Mouse (Mus musculus) liver, adult 2 months (tissue): ENCODE results near the gene Polr2h. TPM values are rescaled to one million over a fixed set of nuclear protein-coding genes. Genes with fewer than 3 reads are reported as not detected.

ENCODE experiments used
- DNase-seq: peaks from one replicate; pipeline ENCODE4 v3.0.0-alpha.2; 2011; ENCODE audit warnings: low read depth, low spot score; ENCODE audit errors: extremely low read depth
- H3K27ac ChIP-seq: fragments of 200-500 bp; replicated peaks from 2 replicates; pipeline ENCODE4 v1.5.1; 2012; ENCODE audit warnings: low read depth, mild to moderate bottlenecking, control low read depth, inconsistent platforms, low read length; ENCODE audit not compliant: insufficient read depth
- H3K27me3 ChIP-seq: fragments of 200-500 bp; 2 replicates; pipeline ENCODE4 v1.6.1; 2012; ENCODE audit warnings: mild to moderate bottlenecking, moderate library complexity, low read length, inconsistent platforms; ENCODE audit not compliant: control insufficient read depth, insufficient read depth
- H3K36me3 ChIP-seq: fragments of 200-500 bp; 2 replicates; pipeline ENCODE4 v1.6.1; 2012; ENCODE audit warnings: low read length, inconsistent platforms; ENCODE audit not compliant: control insufficient read depth, insufficient read depth
- H3K4me1 ChIP-seq: fragments of 200-500 bp; 2 replicates; pipeline ENCODE4 v1.6.1; 2011; ENCODE audit warnings: low read length; ENCODE audit not compliant: control insufficient read depth, insufficient read depth
- H3K4me3 ChIP-seq: fragments of 200-500 bp; 2 replicates; pipeline ENCODE4 v1.5.1; 2011; ENCODE audit warnings: low read depth, mild to moderate bottlenecking, control low read depth, low read length, moderate library complexity; ENCODE audit not compliant: insufficient read depth
- H3K79me2 ChIP-seq: fragments of 200-500 bp; 2 replicates; pipeline ENCODE4 v1.6.1; 2012; ENCODE audit warnings: inconsistent platforms, mild to moderate bottlenecking, low read length, moderate library complexity; ENCODE audit not compliant: control insufficient read depth, insufficient read depth
- H3K9ac ChIP-seq: fragments of 200-500 bp; 2 replicates; pipeline ENCODE4 v1.6.1; 2012; ENCODE audit warnings: low read depth, mild to moderate bottlenecking, control low read depth, inconsistent platforms, low read length
- CTCF ChIP-seq: fragments of 200-500 bp; IDR thresholded peaks from 2 replicates; pipeline ENCODE4 v1.5.1; 2011; ENCODE audit warnings: low read depth, low read length, control low read depth
- POLR2A ChIP-seq: fragments of 200-500 bp; IDR thresholded peaks from 2 replicates; pipeline ENCODE4 v1.6.1; 2011; ENCODE audit warnings: low read length, control low read depth; ENCODE audit not compliant: insufficient read depth; ENCODE audit errors: extremely low read depth
- WGBS: fragments of 180-500 bp; shearing (Covaris S2); methylation state at CpG from one replicate; pipeline ENCODE4 v1.1.7; 2018; 5-methylcytosine and 5-hydroxymethylcytosine counted together
- polyA plus RNA-seq: library from polyadenylated mRNA; depleted of rRNA; stranded (reverse); fragments of >200 nt; gene quantifications from 2 replicates; pipeline ENCODE4 v1.2.3, GENCODE M21; 2012; rRNA removed
- total RNA-seq: library from RNA; depleted of rRNA; stranded (reverse); fragments of >200 nt; gene quantifications from 2 replicates; pipeline ENCODE4 v1.2.3, GENCODE M21; 2014; rRNA removed

Polr2h gene
- total and polyA plus RNA-seq, 2 experiments = 9.5 to 19.2 TPM

DNA sequence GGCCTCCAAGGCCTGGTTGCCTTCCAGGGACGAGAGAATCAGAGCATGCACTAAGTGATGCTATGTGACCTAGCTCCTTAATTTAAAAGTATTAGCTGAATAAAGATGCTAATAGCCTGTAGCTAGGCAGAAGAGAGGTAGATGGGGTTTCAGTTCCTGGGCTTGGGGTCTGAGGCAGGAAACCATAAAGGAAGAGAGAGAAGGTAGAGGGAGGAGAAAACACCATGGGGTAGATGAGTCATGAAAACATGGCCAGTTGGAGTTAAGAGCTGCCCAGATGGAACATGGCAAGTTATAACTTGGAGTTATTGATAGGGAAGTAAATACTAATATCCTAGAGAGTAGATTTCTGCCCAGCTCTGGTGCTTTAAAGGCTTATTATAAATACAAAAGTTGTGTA is 39.9 kb downstream of the Polr2h start:
- whole genome bisulfite sequencing = 91% methylated on average over 1 of the region's 1 CpGs

DNA sequence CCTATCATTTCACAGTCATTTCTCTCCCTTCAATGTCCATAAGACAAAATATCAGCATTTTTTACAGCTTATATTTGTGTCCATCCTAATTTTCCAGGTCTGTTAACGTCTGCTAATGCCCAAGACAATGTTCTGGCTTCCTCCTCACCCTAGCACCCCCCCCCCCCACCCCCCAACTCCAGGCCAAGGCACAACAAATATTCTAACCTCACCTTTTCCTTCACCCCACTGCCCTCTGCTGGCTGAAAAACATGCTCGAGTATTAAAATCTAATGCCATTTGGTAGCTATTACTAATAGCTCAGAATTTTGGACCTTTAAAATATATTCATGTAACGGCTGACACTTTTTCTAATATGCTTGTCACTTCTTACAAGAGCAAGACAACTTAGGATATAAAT is 44.2 kb downstream of the Polr2h start:
- Histone ChIP-seq H3K79me2 (no peaks in the 10 kb centered on the region), H3K27me3 (no peaks in the 10 kb centered on the region), H3K4me3 (no peak overlapping the region), H3K27ac (no peak overlapping the region), H3K36me3 (no peaks in the 10 kb centered on the region), H3K9ac (no peak overlapping the region), H3K4me1 (0 out of 2 replicates have a peak, but pooled peaks cover 2% of the 10 kb centered on the region)
- DNase-seq = peak; percentile 34
- TF ChIP-seq CTCF = no peak
- WGBS = 6% methylated on average over 3 of the region's 3 CpGs

More for the DNA sequence above, 39.9 kb downstream of the Polr2h start:
- no peaks in the 10 kb centered on the region for H3K79me2 ChIP-seq
- no peaks in the 10 kb centered on the region for H3K36me3 ChIP-seq
- no peak for DNase-seq
- H3K4me3 ChIP-seq = no peak overlapping the region
- no peak overlapping the region for H3K9ac ChIP-seq
- no peaks in the 10 kb centered on the region for H3K27me3 ChIP-seq
- no peak overlapping the region for H3K27ac ChIP-seq
- 0 out of 2 replicates have a peak, but pooled peaks cover 2% of the 10 kb centered on the region for H3K4me1 ChIP-seq
- no peak for TF ChIP-seq CTCF
- no peak for TF ChIP-seq POLR2A

DNA sequence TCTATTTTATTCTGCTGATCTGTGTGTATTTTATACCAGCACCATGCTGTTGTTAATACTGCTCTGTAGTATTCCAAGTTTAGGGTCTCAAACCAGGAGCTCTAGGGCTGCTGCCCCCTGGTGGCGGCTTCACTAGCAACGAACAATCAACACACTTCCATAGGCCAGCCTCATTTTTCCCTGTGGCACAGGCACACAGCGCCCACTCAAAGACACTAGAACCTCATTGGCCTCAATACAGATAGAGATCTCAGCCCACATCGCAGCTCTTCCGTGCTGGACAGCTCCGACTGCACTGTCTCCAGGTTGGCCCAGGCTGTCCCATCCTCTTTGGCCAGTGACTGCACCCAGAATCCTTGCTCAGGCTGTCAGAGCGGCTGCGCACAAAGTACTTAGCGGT is 47.8 kb downstream of the Polr2h start:
- Histone ChIP-seq H3K27me3 (no peaks in the 10 kb centered on the region), H3K79me2 (no peaks in the 10 kb centered on the region), H3K9ac (no peak overlapping the region), H3K36me3 (no peaks in the 10 kb centered on the region), H3K27ac (no peak overlapping the region), H3K4me3 (no peak overlapping the region), H3K4me1 (no peaks in the 10 kb centered on the region)
- TF ChIP-seq POLR2A (no peak), CTCF (peak; percentile 84)
- WGBS = 52% methylated on average over 9 of the region's 9 CpGs
- peak; percentile 10 for DNase-seq

Other genes starting within 250 kb of the Polr2h start
- gene Eif2b5, start 218.8 kb upstream of the Polr2h start, total RNA-seq = 38.1 and 38.9 TPM in 2 replicates
- 19.2 and 19.3 TPM in 2 replicates for gene Eif2b5, start 218.8 kb upstream of the Polr2h start, polyA plus RNA-seq
- 2.5 and 5.8 TPM in 2 replicates for gene Dvl3, start 200.7 kb upstream of the Polr2h start, total RNA-seq
- gene Dvl3, start 200.7 kb upstream of the Polr2h start, polyA plus RNA-seq = 11.6 and 15.0 TPM in 2 replicates
- 151 and 236 TPM in 2 replicates for gene Ap2m1, start 182.2 kb upstream of the Polr2h start, total RNA-seq
- 298 and 343 TPM in 2 replicates for gene Ap2m1, start 182.2 kb upstream of the Polr2h start, polyA plus RNA-seq
- 42.0 and 44.9 TPM in 2 replicates for gene Abcf3, start 169.1 kb upstream of the Polr2h start, total RNA-seq
- 29.5 and 48.5 TPM in 2 replicates for gene Abcf3, start 169.1 kb upstream of the Polr2h start, polyA plus RNA-seq
- gene Vwa5b2, start 128.2 kb upstream of the Polr2h start, total RNA-seq = not detected in 2 replicates
- gene Vwa5b2, start 128.2 kb upstream of the Polr2h start, polyA plus RNA-seq = not detected in 2 replicates
- 13.4 and 16.6 TPM in 2 replicates for gene Eef1akmt4, start 106.1 kb upstream of the Polr2h start, total RNA-seq
- 18.9 and 21.7 TPM in 2 replicates for gene Eef1akmt4, start 106.1 kb upstream of the Polr2h start, polyA plus RNA-seq
- not detected in 2 replicates for gene Gm49333, start 106.1 kb upstream of the Polr2h start, total RNA-seq
- not detected in 2 replicates for gene Gm49333, start 106.1 kb upstream of the Polr2h start, polyA plus RNA-seq
- 6.5 and 10.1 TPM in 2 replicates for gene Alg3, start 105.9 kb upstream of the Polr2h start, total RNA-seq
- 17.7 and 22.8 TPM in 2 replicates for gene Alg3, start 105.9 kb upstream of the Polr2h start, polyA plus RNA-seq
- 0.18 and 0.60 TPM in 2 replicates for gene Camk2n2, start 96.4 kb upstream of the Polr2h start, total RNA-seq
- gene Camk2n2, start 96.4 kb upstream of the Polr2h start, polyA plus RNA-seq = 2.3 and 5.2 TPM in 2 replicates
- not detected in 2 replicates for gene Ece2, start 87.8 kb upstream of the Polr2h start, total RNA-seq
- 0.04 TPM in 1 of 2 replicates, not detected in the other for gene Ece2, start 87.8 kb upstream of the Polr2h start, polyA plus RNA-seq
- 138 and 146 TPM in 2 replicates for gene Psmd2, start 66.0 kb upstream of the Polr2h start, total RNA-seq
- 85.0 and 92.8 TPM in 2 replicates for gene Psmd2, start 66.0 kb upstream of the Polr2h start, polyA plus RNA-seq
- 173 and 198 TPM in 2 replicates for gene Eif4g1, start 49.4 kb upstream of the Polr2h start, total RNA-seq
- gene Eif4g1, start 49.4 kb upstream of the Polr2h start, polyA plus RNA-seq = 400 and 438 TPM in 2 replicates
- 0.37 and 0.60 TPM in 2 replicates for gene Fam131a, start 24.4 kb upstream of the Polr2h start, total RNA-seq
- 0.56 and 0.99 TPM in 2 replicates for gene Fam131a, start 24.4 kb upstream of the Polr2h start, polyA plus RNA-seq
- 29.6 and 30.6 TPM in 2 replicates for gene Clcn2, start 81 bp downstream of the Polr2h start, total RNA-seq
- 58.6 and 64.0 TPM in 2 replicates for gene Clcn2, start 81 bp downstream of the Polr2h start, polyA plus RNA-seq
- 3.0 and 3.4 TPM in 2 replicates for gene Chrd, start 15.5 kb downstream of the Polr2h start, total RNA-seq
- gene Chrd, start 15.5 kb downstream of the Polr2h start, polyA plus RNA-seq = 9.9 and 14.1 TPM in 2 replicates
- gene Thpo, start 16.8 kb downstream of the Polr2h start, total RNA-seq = 1.7 and 2.4 TPM in 2 replicates
- gene Thpo, start 16.8 kb downstream of the Polr2h start, polyA plus RNA-seq = 21.2 and 37.0 TPM in 2 replicates